Mouse (Mus musculus): ENCODE results near the gene Zfp13. TPM values are rescaled to one million over a fixed set of nuclear protein-coding genes. Genes with fewer than 3 reads are reported as not detected.
"Not testable (repeated sequence)": the region's sequence is repeated elsewhere in the genome, so short reads cannot be mapped to it uniquely, and the experiment has no call there.

Zfp13 gene
- total RNA-seq (2021), result 10 to 100 TPM in 1 of 2 experiments, 1 to 10 TPM in 1; 9.3 to 10.3 TPM

GRCm38 (mm10) chr17:23598582-23599552 lies at the start of gene Zfp13:
Gene Zfp13 (minus strand): TSS chr17:23599487.
- peak; percentile 89 for DNase-seq

GRCm38 (mm10) chr17:23645894-23646293 lies 46.6 kb upstream of the Zfp13 start:
- DNase-seq, result no peak

DNA sequence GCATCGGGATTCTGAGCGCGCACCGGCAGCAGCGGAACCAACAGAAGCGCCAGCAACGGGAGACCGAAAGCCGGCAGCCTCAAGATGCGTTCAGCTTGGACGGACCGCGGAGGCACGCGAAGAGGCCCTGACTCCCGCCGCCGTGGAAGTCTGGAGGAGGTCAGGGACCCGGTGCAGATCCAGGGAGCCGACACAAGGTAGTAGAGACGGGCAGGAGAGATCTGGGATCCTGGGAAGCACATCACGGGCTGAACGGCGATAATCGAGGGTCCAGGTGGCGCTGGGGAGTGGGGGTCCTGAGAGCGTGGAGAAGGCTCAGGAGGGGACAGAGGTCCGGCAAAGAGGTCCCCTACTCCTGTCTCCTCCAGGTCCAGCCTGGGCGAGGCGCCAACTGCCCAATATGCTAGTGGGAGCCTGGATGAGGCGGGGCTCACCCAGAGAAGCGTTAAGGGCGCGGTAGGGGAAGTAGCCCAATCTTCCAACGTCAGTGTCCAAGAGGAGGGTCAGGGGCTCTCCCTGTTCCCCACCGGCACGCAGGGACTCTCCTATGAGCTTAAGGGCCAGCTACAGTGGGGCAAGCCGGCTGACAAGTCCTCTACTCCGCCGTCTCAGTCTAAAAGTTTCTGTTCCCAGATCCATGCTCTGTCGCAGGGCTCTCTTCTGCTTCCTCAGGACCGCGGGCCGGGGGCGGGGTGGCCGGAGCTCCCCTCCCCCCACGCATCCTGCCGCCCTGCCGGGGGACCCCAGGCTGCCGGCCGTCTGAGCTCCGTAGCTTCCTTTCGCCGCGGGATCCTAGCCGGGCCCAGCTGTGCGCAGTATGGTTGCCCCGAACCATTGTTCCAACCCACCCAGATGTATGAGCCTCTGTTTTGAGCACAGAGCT lies 45.6 kb upstream of the Zfp13 start, which contains the start of gene Mmp25:
Gene Mmp25, minus strand, starts transcription at position 665 of the 883 bp plus-strand sequence.
- DNase-seq, result peak; percentile 43

- no peak for DNase-seq
These were observed 32.0 kb upstream of the Zfp13 start for GRCm38 (mm10) chr17:23631241-23631640.

DNA sequence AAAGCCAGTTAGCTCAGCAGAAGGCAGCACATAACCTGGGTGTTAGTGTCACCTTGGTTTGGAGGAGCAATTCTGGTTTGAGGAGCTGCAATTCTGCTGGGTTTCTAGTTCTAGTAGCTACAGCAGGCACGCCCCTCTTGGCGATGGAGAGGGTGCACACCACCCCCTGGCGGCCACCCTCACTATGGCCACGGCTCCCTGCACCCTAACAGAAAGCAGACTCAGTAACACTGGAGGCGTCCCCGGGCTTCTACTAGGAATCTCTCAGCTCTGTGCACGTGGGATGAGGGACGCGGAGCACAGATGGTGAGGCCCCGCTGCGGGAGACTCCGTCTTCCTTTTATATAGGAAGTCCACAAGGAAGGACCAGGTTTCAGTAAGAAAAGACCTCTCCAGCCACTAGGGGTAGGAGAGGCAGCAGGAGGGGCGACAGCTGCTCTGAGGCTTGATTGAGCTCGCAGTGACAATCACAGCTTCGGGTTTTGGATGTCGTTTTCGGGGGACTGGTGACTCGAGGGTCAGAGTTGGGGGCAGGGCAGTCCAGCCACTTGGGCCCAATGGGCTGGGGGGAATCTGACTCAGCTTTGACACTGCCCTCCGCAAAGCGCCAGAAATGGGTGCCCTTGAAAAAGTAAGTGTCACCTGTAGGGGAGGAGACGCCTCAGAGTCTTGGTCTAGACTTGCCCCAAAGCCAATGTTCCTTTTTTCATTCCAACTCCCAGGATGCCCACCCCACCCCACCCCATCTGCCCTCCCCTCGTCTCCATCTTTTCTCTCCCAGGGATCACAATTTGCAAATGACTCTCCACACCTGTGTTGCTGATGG lies 31.1 kb upstream of the Zfp13 start:
- DNase-seq, result peak; percentile 90

DNA sequence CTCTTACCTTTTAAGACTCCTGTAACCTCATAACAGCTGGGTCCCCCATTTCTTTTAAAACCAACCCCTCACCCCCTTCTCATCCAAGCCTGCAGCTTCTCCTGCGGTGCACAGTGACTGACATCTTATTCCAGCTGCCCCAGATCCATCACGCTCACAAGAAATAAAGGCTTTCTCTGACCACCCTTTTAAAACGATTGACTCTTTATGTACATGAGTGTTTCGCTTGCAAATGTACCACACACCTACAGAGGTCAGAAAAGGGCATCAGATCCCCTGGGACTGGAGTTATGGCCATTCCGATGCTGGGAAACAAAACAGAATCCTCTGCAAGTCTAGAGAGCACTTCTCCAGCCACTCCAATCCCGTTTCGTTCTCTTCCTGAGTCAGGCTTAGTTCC lies 28.5 kb upstream of the Zfp13 start:
- no peak for DNase-seq

DNA sequence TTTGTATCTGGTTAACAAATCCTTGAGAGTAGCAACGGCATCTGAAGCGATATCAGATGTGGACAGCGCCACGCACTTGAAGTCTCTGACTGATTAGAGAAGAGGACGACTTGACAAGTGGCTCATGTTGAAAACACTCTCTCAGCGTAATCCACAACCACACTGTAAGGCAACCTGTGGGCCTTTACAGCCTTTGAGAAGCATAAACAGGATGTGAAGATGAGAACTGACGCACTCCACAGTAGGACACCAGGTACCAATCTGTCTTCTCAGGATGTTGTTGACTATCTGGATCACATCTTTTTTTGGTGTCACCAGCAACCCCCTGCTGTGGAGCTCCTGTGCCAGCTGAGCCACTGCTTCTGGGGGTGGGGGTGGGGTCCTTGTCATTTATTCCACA lies 21.1 kb upstream of the Zfp13 start:
- DNase-seq, result no peak

DNA sequence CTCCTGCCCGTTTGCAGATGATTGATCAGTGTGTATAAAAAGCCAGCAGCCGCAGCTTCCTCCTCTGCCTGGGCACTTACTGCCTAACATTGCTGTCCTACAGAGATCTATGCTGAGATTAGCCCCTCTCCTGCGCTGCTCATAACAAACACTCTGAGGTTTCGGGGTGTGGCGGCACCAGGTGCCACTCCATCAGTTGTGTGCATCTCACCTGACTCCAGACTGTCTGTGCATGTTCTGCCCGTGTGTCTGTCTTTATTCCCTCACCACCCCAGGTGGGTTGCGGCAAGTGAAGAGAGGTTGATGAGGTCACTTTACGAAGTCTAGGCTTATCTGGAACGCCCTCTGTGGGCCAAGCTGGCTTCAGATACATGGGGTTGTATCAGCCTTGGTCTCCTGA lies 17.8 kb upstream of the Zfp13 start:
- no peak for DNase-seq

DNA sequence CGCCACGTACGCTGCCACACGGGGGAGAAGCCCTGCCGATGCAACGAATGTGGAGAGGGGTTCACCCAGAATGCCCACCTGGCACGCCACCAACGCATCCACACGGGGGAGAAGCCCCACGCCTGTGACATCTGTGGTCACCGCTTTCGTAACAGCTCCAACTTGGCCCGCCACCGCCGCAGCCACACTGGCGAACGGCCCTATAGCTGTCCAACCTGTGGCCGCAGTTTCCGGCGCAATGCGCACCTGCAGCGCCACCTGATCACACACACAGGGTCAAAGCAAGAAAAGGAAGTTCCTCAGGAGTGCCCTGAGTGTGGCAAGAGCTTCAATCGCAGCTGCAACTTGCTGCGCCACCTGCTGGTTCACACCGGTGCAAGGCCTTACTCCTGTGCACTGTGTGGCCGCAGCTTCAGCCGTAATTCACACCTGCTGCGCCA lies 11.1 kb upstream of the Zfp13 start:
- peak; percentile 65 for DNase-seq

- DNase-seq, result no peak
These were observed 10.3 kb upstream of the Zfp13 start for GRCm38 (mm10) chr17:23609612-23610011.

GRCm38 (mm10) chr17:23605220-23605619 lies 5.9 kb upstream of the Zfp13 start:
- DNase-seq, result no peak

DNA sequence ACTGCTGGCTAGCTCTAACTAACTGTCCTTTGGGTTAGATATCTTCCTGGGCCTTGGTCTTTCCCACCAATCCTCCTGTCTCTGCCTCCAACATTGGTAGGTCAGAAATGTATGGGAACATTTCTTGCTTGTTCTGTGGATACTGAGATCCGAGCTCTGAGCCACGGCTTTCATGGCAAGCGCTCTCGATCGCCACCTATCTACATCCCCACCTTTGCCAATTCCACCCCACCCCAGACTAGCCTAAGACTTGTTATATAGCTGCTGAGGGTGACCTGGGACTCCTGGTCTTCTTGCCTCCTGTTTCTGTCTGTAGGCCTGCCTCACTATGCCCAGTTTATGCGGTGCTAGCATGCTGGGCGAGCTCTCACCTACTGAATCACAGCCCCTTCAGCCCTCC lies 5.1 kb upstream of the Zfp13 start:
- no peak for DNase-seq

- DNase-seq, result no peak
These were observed 4.3 kb upstream of the Zfp13 start for GRCm38 (mm10) chr17:23603542-23603941.

- no peak for DNase-seq
These were observed 3.8 kb upstream of the Zfp13 start for GRCm38 (mm10) chr17:23603077-23603476.

GRCm38 (mm10) chr17:23601836-23602585 lies 2.7 kb upstream of the Zfp13 start:
- no peak for DNase-seq

GRCm38 (mm10) chr17:23600641-23601622 lies 1.6 kb upstream of the Zfp13 start, which contains the start of gene Zscan10:
Gene Zscan10 (plus strand): TSS chr17:23600856.
- DNase-seq, result no peak

- DNase-seq, result no peak
These were observed 347 bp upstream of the Zfp13 start for GRCm38 (mm10) chr17:23599605-23600063.

- not testable (repeated sequence) for DNase-seq
These were observed 4.1 kb downstream of the Zfp13 start for GRCm38 (mm10) chr17:23595139-23595538.

GRCm38 (mm10) chr17:23592926-23593300 lies 6.4 kb downstream of the Zfp13 start:
- DNase-seq, result no peak

All from heart, postnatal 4 days (tissue).